ENCODE assay signal across 20 mouse cellular contexts in the genomic region with DNA sequence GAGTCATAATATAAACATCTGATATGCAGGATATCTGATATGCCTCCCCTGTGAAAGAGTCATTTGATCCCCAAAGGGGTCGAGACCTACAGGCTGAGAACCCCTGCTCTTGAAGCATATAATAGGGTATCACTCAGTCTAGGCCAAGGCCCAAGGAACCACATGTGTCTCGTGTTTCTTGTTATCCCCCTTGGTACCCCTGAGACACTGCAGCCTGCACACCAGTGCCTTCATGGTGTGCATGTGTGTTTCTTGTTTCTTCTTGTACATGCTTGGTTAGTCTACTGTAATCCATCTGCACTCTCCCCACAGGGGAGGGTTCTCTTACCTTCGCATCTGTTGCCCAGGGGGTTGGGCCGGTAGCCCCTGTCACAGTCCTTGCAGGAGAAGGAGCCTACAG. TPM values are rescaled to one million over a fixed set of nuclear protein-coding genes. Genes with fewer than 3 reads are reported as not detected.
DNase-seq lines count a peak whose midpoint lies in the region; TF ChIP-seq lines count a peak whose summit lies in the region.
"Had no signal": no experiment of that assay in that cellular context is flagged by ENCODE, and none has a peak within 500 bp of the region (broad histone marks: within the 10 kb centered on the region; RNA-seq: fewer than 3 reads in every experiment).

No protein-coding gene starts in this region.

- no peak overlapping the region for H3ac ChIP-seq in C2C12 (ENCODE audit: control insufficient read depth, insufficient read length, low read depth)
- H3ac ChIP-seq in myocyte (ENCODE audit: control insufficient read depth, insufficient read length) = no peak overlapping the region

- H3K36me3 ChIP-seq in C2C12 (ENCODE audit: control insufficient read depth, insufficient read depth) = peaks cover 53% of the 10 kb centered on the region
- H3K36me3 ChIP-seq in myocyte (ENCODE audit: control insufficient read depth, insufficient read depth) = no peaks in the 10 kb centered on the region
- H3K36me3 ChIP-seq: embryonic facial prominence, embryonic 13.5 days; forebrain, embryonic 15.5 days; G1E had no signal

- H3K4me2 ChIP-seq in myocyte (ENCODE audit: low read depth) = peak overlapping the region; percentile 21
- H3K4me2 ChIP-seq: embryonic facial prominence, embryonic 13.5 days; forebrain, embryonic 13.5 days; forebrain, embryonic 15.5 days had no signal

- H3K4me3 ChIP-seq in C2C12 (ENCODE audit: insufficient read depth, poor library complexity, severe bottlenecking) (no peak overlapping the region), myocyte (no peak overlapping the region)
- H3K4me3 ChIP-seq: embryonic facial prominence, embryonic 13.5 days; forebrain, embryonic 13.5 days; forebrain, embryonic 15.5 days had no signal

- no peak for TF ChIP-seq POLR2A in myocyte (IDR thresholded peaks at IDR 0.05; ENCODE audit: insufficient read length, low read depth)

- H3K27me3 ChIP-seq in C2C12 (ENCODE audit: control insufficient read depth, insufficient read depth, insufficient read length) (no peaks in the 10 kb centered on the region), myocyte (ENCODE audit: control insufficient read depth, insufficient read depth, insufficient read length) (no peaks in the 10 kb centered on the region)
- H3K27me3 ChIP-seq: embryonic facial prominence, embryonic 13.5 days; forebrain, embryonic 13.5 days; forebrain, embryonic 15.5 days had no signal

- TF ChIP-seq CTCF in C2C12 (IDR thresholded peaks at IDR 0.05; ENCODE audit: control insufficient read depth, insufficient read depth, insufficient read length) = no peak

- H3K79me3 ChIP-seq in C2C12 (ENCODE audit: low read depth) = peaks cover 2% of the 10 kb centered on the region

- peak; percentile 6 for DNase-seq in NIH3T3 (ENCODE audit: low read depth)
- no peak for DNase-seq in ovary, adult 18-20 months (ENCODE audit: low spot score)
- no peak for DNase-seq in frontal cortex, postnatal 25 days (ENCODE audit: low spot score in 2 of 2)
- DNase-seq: adrenal gland, adult 2 months; adrenal gland, postnatal 10 days; adrenal gland, postnatal 25 days; cerebellum, adult 11 months; cerebellum, adult 18-20 months; cerebellum, adult 8-10 months; cerebellum, adult 9-11 months; cerebellum, postnatal 14 days; cerebellum, postnatal 36 days; embryo, embryonic 11 days; forebrain, postnatal 0 days had no signal

- H3K79me2 ChIP-seq in C2C12 (ENCODE audit: control insufficient read depth, insufficient read depth) (no peaks in the 10 kb centered on the region), myocyte (ENCODE audit: control insufficient read depth, insufficient read depth) (no peaks in the 10 kb centered on the region)

TF ChIP-seq in C2C12, 6 proteins besides CTCF, POLR2A, EP300 and RAD21:
- no peak for TF ChIP-seq MYOG (IDR thresholded peaks at IDR 0.05; ENCODE audit: control insufficient read depth, extremely low read depth, insufficient read length)
- no peak for TF ChIP-seq FOSL1 (IDR thresholded peaks at IDR 0.05; ENCODE audit: insufficient read depth, low read length, poor library complexity, severe bottlenecking)
- TF ChIP-seq MAX (IDR thresholded peaks at IDR 0.05) = peak; percentile 62
- TF ChIP-seq CEBPB (IDR thresholded peaks at IDR 0.05; ENCODE audit: low read depth) = no peak
- TF ChIP-seq MYOD1 (IDR thresholded peaks at IDR 0.05; ENCODE audit: control insufficient read depth, insufficient read length, low read depth) = no peak
- no peak for TF ChIP-seq USF1 (IDR thresholded peaks at IDR 0.05; ENCODE audit: low read depth)
TF ChIP-seq in C2C12: peak in this region for 1.

TF ChIP-seq in myocyte, 11 proteins besides CTCF, POLR2A, EP300 and RAD21:
- TF ChIP-seq MYOG (IDR thresholded peaks at IDR 0.05; ENCODE audit: control insufficient read depth in 1 of 3, insufficient read depth in 1 of 3, insufficient read length in 2 of 3, low read depth in 2 of 3) (no peak), CEBPB (IDR thresholded peaks at IDR 0.05; ENCODE audit: insufficient read depth, poor library complexity, severe bottlenecking) (no peak), REST (IDR thresholded peaks at IDR 0.05; ENCODE audit: insufficient read depth, insufficient read length) (no peak), POLR2AphosphoS2 (IDR thresholded peaks at IDR 0.05; ENCODE audit: insufficient read length, low read depth) (no peak), E2F4 (IDR thresholded peaks at IDR 0.05; ENCODE audit: insufficient read depth) (no peak), TCF3 (IDR thresholded peaks at IDR 0.05; ENCODE audit: insufficient read length, low read depth) (no peak), MYOD1 (IDR thresholded peaks at IDR 0.05; ENCODE audit: control insufficient read depth in 1 of 3, insufficient read length in 2 of 3, low read depth in 2 of 3) (no peak), MAX (IDR thresholded peaks at IDR 0.05; ENCODE audit: low read depth) (no peak), TCF12 (IDR thresholded peaks at IDR 0.05; ENCODE audit: insufficient read depth, poor library complexity, severe bottlenecking) (no peak), USF1 (IDR thresholded peaks at IDR 0.05; ENCODE audit: low read depth) (no peak), SRF (IDR thresholded peaks at IDR 0.05; ENCODE audit: control insufficient read depth, insufficient read length, low read depth) (no peak)

RNA-seq across cellular contexts. Expression of gene Isca2, which starts 19.6 kb away (rescaled TPM):
- 44.1 TPM for polyA plus RNA-seq in C2C12 (2012; fragmentation: generic; extraction: Trizol)
- 51.2 TPM for polyA plus RNA-seq in myocyte (2012; fragmentation: generic; extraction: Trizol)

RNA-seq across cellular contexts. Expression of gene Npc2, which starts 19.7 kb away (rescaled TPM):
- polyA plus RNA-seq in C2C12 (2012; fragmentation: generic; extraction: Trizol) (226 TPM), myocyte (2012; fragmentation: generic; extraction: Trizol) (188 TPM)
